Mouse (Mus musculus) CH12.LX (cell line): ENCODE measurements at regions not wholly inside any gene's neighbourhood (a gene's known extent, or its start where the extent isn't known, plus 50 kb on each side); places are given as distances from the start of the nearest gene placed in this dataset.

ENCODE experiments used
- DNase-seq: peaks from one replicate; pipeline ENCODE4 v3.0.0-alpha.2; 2013; ENCODE audit errors: extremely low read depth
- H3K27ac ChIP-seq: 2 replicates; pipeline ENCODE4 v1.5.1; 2012; ENCODE audit warnings: low read depth, mild to moderate bottlenecking, control low read depth, moderate library complexity; ENCODE audit not compliant: insufficient read depth
- H3K27me3 ChIP-seq: replicated peaks from 2 replicates; pipeline ENCODE3; 2012; ENCODE audit warnings: inconsistent platforms
- H3K36me3 ChIP-seq, 2 experiments: replicated peaks in 1 of 2; 2 replicates each; pipeline versions ENCODE3 to v1.6.1; 2012; ENCODE audit warnings: inconsistent platforms in 1 of 2, low read length in 1 of 2, mild to moderate bottlenecking in 1 of 2, mixed read lengths in 1 of 2, moderate library complexity in 1 of 2; ENCODE audit not compliant: control insufficient read depth in 1 of 2, insufficient read depth in 1 of 2
- H3K4me1 ChIP-seq, 2 experiments: 2 replicates each; pipeline ENCODE4 v1.6.1; 2012; ENCODE audit warnings: inconsistent platforms in 1 of 2, moderate library complexity in 1 of 2; ENCODE audit not compliant: insufficient read depth in 2 of 2, control insufficient read depth in 1 of 2
- H3K4me2 ChIP-seq: 2 replicates; pipeline ENCODE4 v1.6.1; 2012; ENCODE audit warnings: low read depth, mild to moderate bottlenecking, control low read depth; ENCODE audit not compliant: poor library complexity, insufficient read depth, severe bottlenecking
- H3K4me3 ChIP-seq, 3 experiments: fragments of 150-350 bp in 1 of 3; sonication (generic) in 1 of 3; replicated peaks in 1 of 3; 2 replicates each; pipeline versions ENCODE3 to v1.5.1; 2011 to 2012; ENCODE audit warnings: low read depth in 2 of 3, low read length in 2 of 3, mild to moderate bottlenecking in 2 of 3, moderate library complexity in 2 of 3, control low read depth in 1 of 3, improper control_type of control experiment in 1 of 3, inconsistent platforms in 1 of 3, mixed read lengths in 1 of 3; ENCODE audit not compliant: poor library complexity in 1 of 3
- H3K79me2 ChIP-seq: replicated peaks from 2 replicates; pipeline ENCODE4 v1.6.1; 2012; ENCODE audit warnings: mild to moderate bottlenecking, moderate library complexity; ENCODE audit not compliant: control insufficient read depth, poor library complexity, insufficient read depth, severe bottlenecking; ENCODE audit errors: extremely low read depth
- H3K9ac ChIP-seq: 2 replicates; pipeline ENCODE4 v1.6.1; 2012; ENCODE audit warnings: low read depth, mild to moderate bottlenecking, control low read depth, moderate library complexity; ENCODE audit not compliant: insufficient read depth
- H3K9me3 ChIP-seq: replicated peaks from 2 replicates; pipeline ENCODE3; 2012; ENCODE audit warnings: low read length, inconsistent platforms, mixed read lengths
- BHLHE40 ChIP-seq: IDR thresholded peaks from 2 replicates; pipeline ENCODE4 v1.6.1; 2011; ENCODE audit warnings: mild to moderate bottlenecking, low read depth, low read length, improper control_type of control experiment
- CHD1 ChIP-seq: IDR thresholded peaks from 2 replicates; pipeline ENCODE4 v1.6.1; 2012; ENCODE audit warnings: low read depth, low read length, improper control_type of control experiment, inconsistent platforms
- CHD2 ChIP-seq: IDR thresholded peaks from 2 replicates; pipeline ENCODE4 v1.6.1; 2011; ENCODE audit warnings: low read length, improper control_type of control experiment
- CTCF ChIP-seq, 2 experiments: IDR thresholded peaks in 1 of 2; conservative IDR thresholded peaks in 1 of 2; 2 replicates each; pipeline ENCODE4 v1.5.1; 2011 to 2012; ENCODE audit warnings: low read depth in 2 of 2, low read length in 2 of 2, improper control_type of control experiment in 1 of 2, inconsistent platforms in 1 of 2, mild to moderate bottlenecking in 1 of 2, moderate library complexity in 1 of 2
- E2F4 ChIP-seq: IDR thresholded peaks from 2 replicates; pipeline ENCODE4 v1.6.1; 2011; ENCODE audit warnings: low read depth, low read length, improper control_type of control experiment; ENCODE audit not compliant: insufficient replicate concordance
- EP300 ChIP-seq: IDR thresholded peaks from 2 replicates; pipeline ENCODE4 v1.6.1; 2011; ENCODE audit warnings: low read length, improper control_type of control experiment
- GABPA ChIP-seq: IDR thresholded peaks from 2 replicates; pipeline ENCODE4 v1.6.1; 2012; ENCODE audit warnings: low read depth, low read length, improper control_type of control experiment, inconsistent platforms; ENCODE audit not compliant: insufficient replicate concordance
- HCFC1 ChIP-seq: IDR thresholded peaks from 2 replicates; pipeline ENCODE4 v1.6.1; 2012; ENCODE audit warnings: low read depth, mild to moderate bottlenecking, inconsistent platforms, low read length, improper control_type of control experiment
- IRF4 ChIP-seq: IDR thresholded peaks from 2 replicates; pipeline ENCODE4 v1.6.1; 2014; ENCODE audit warnings: low read depth, mild to moderate bottlenecking, inconsistent platforms, low read length, improper control_type of control experiment
- JUN ChIP-seq: IDR thresholded peaks from 2 replicates; pipeline ENCODE4 v1.6.1; 2011; ENCODE audit warnings: low read depth, mild to moderate bottlenecking, low read length, improper control_type of control experiment, moderate library complexity; ENCODE audit not compliant: insufficient read depth
- MAFK ChIP-seq: IDR thresholded peaks from 2 replicates; pipeline ENCODE4 v1.6.1; 2011; ENCODE audit warnings: low read length, improper control_type of control experiment; ENCODE audit not compliant: insufficient replicate concordance
- MEF2A ChIP-seq: IDR thresholded peaks from 2 replicates; pipeline ENCODE4 v1.6.1; 2014; ENCODE audit warnings: low read depth, mild to moderate bottlenecking, inconsistent platforms, low read length, improper control_type of control experiment, borderline replicate concordance
- MXI1 ChIP-seq: IDR thresholded peaks from 2 replicates; pipeline ENCODE4 v1.6.1; 2011; ENCODE audit warnings: mild to moderate bottlenecking, low read depth, low read length, improper control_type of control experiment
- NELFE ChIP-seq: IDR thresholded peaks from 2 replicates; pipeline ENCODE4 v1.6.1; 2011; ENCODE audit warnings: low read depth, low read length, improper control_type of control experiment
- POLR2A ChIP-seq: IDR thresholded peaks from 2 replicates; pipeline ENCODE4 v1.6.1; 2011; ENCODE audit warnings: low read depth, mild to moderate bottlenecking, improper control_type of control experiment, low read length
- POLR2AphosphoS2 ChIP-seq: IDR thresholded peaks from 2 replicates; pipeline ENCODE4 v1.6.1; 2011; ENCODE audit warnings: low read depth, low read length, improper control_type of control experiment
- SMC3 ChIP-seq: IDR thresholded peaks from 2 replicates; pipeline ENCODE4 v1.6.1; 2011; ENCODE audit warnings: low read depth, low read length, improper control_type of control experiment
- TBP ChIP-seq: conservative IDR thresholded peaks from 2 replicates; pipeline ENCODE4 v1.6.1; 2011; ENCODE audit warnings: low read depth, low read length, improper control_type of control experiment
- TCF12 ChIP-seq: IDR thresholded peaks from 2 replicates; pipeline ENCODE4 v1.6.1; 2014; ENCODE audit warnings: low read depth, mild to moderate bottlenecking, inconsistent platforms, low read length, improper control_type of control experiment
- UBTF ChIP-seq: IDR thresholded peaks from 2 replicates; pipeline ENCODE4 v1.6.1; 2012; ENCODE audit warnings: low read depth, mild to moderate bottlenecking, inconsistent platforms, low read length, improper control_type of control experiment, moderate library complexity
- USF2 ChIP-seq: conservative IDR thresholded peaks from 2 replicates; pipeline ENCODE4 v1.6.1; 2011; ENCODE audit warnings: low read depth, low read length, improper control_type of control experiment
- ZC3H11A ChIP-seq: IDR thresholded peaks from 2 replicates; pipeline ENCODE4 v1.6.1; 2012; ENCODE audit warnings: low read depth, mild to moderate bottlenecking, inconsistent platforms, low read length, improper control_type of control experiment
- ZKSCAN1 ChIP-seq: IDR thresholded peaks from 2 replicates; pipeline ENCODE4 v1.6.1; 2012; ENCODE audit warnings: low read depth, inconsistent platforms, low read length, improper control_type of control experiment, borderline replicate concordance
- ZNF384 ChIP-seq: IDR thresholded peaks from 2 replicates; pipeline ENCODE4 v1.6.1; 2012; ENCODE audit warnings: low read depth, low read length, improper control_type of control experiment, inconsistent platforms
- dilution Hi-C: fragments of 300-500 bp; cut with MboI; formaldehyde crosslinking; loops from 2 replicates; pipeline ENCODE4 v1.14.3; 2020; ENCODE audit warnings: low sequenced_read_pairs; ENCODE audit not compliant: extremely low pct_unique_long_range_greater_than_20kb, extremely low pct_ligation_motif_present
- in situ Hi-C: fragments of 300-500 bp; cut with MboI; formaldehyde crosslinking; loops from 3 replicates; pipeline ENCODE4 v1.14.3; 2019; ENCODE audit warnings: low sequenced_read_pairs, low pct_ligation_motif_present, low pct_unique_long_range_greater_than_20kb, mixed read lengths

DNA sequence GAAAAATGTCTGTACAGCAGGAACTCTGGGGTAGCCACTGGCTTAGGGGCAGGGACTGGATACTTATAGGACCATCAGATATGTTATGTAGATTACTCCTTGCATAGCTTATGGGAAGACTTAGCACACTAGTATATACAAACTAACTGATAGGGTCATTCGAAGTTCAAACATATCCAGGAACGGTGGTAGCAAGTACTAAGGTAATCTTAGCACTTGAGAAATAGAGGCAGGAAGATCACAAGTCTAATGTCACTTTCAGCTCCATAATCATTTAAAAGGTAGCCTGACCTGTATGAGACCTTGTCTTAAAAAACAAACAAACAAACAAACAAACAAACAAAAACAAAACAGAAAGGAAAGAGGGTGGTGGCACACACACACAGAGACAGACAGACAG is 85.1 kb upstream of the S1pr1 start:
- Histone ChIP-seq H3K4me2 (no peak overlapping the region), H3K27me3 (no peaks in the 10 kb centered on the region), H3K79me2 (no peaks in the 10 kb centered on the region), H3K27ac (no peak overlapping the region), H3K9me3 (no peaks in the 10 kb centered on the region), H3K36me3 (no peaks in the 10 kb centered on the region), H3K9ac (no peak overlapping the region), H3K4me1 (peaks cover 4 to 15% of the 10 kb centered on the region in 2 experiments; a peak in 2 of 4 replicates), H3K4me3 (no peak overlapping the region)
- no peak for DNase-seq
- TF ChIP-seq POLR2A (no peak), ZNF384 (no peak), EP300 (no peak)
- in situ Hi-C loops: no loop called here
- dilution Hi-C loops: no loop called here

DNA sequence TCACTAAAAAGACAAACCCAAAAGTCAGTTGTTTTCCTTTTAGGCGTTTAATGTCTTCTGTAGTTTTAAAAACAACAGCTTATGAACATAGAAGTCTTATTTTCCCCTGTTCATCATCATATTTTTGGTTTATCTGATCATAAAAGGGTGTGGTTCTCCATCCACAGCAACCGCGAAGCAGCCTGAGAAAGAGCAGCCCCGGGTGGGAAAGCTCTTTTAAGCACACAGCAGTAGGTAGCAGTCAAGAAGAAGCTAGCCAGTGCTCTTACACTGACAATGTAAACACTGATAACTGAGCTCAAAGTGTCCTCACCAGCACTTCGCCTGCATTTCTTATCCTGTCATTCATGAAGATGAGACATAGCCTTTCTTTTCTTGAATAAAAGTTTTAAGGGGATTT is 86.0 kb upstream of the S1pr1 start:
- in situ Hi-C loops: no loop called here
- no peak for TF ChIP-seq GABPA
- no peak for TF ChIP-seq CHD1
- TF ChIP-seq TCF12: no peak
- TF ChIP-seq TBP: no peak
- no peak for TF ChIP-seq MEF2A
- no peak for TF ChIP-seq POLR2A
- TF ChIP-seq SMC3: no peak
- no peak for TF ChIP-seq MXI1
- TF ChIP-seq ZKSCAN1: no peak
- no peak for TF ChIP-seq BHLHE40
- TF ChIP-seq E2F4: no peak

DNA sequence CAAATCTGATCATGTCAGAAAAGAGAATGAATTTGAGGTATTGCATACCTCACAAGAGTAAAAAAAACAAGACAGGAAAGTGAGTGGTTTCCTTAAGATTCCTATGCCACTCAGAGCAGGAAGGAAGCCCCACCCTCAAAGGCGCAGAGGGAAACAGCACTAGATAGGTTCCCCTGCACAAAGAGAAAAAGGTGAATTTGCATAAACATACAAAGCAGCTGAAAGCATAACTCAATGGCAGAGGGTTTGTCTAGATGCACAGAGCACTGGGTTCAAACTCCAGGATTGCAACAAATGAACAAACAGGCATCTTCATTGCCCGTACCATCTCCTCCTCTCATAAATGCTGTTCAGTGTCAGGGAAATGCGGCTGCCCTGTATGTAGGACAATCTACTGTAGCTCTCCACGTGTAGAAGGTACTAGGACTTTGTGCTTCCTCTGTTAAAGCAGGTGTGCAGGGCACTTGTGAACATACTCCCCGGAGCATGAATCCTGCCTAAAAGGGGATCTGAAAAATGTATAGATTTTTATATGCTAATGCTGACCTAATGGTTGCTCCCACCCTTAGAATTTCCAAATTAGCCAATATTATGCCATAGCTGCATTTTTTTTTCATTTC is 85.9 kb upstream of the Dph5 start:
- no peaks in the 10 kb centered on the region for H3K79me2 ChIP-seq
- dilution Hi-C loops: no loop called here
- H3K27me3 ChIP-seq: no peaks in the 10 kb centered on the region
- no peak overlapping the region for H3K27ac ChIP-seq
- in situ Hi-C loops: no loop called here
- H3K9ac ChIP-seq: no peak overlapping the region
- H3K4me3 ChIP-seq: no peak overlapping the region
- peak; percentile 17 for DNase-seq
- no peaks in the 10 kb centered on the region for H3K9me3 ChIP-seq
- H3K4me1 ChIP-seq: peaks cover 4 to 15% of the 10 kb centered on the region in 2 experiments; a peak in 2 of 4 replicates
- no peak overlapping the region for H3K4me2 ChIP-seq
- H3K36me3 ChIP-seq: no peaks in the 10 kb centered on the region
- TF ChIP-seq HCFC1 (no peak), JUN (no peak), NELFE (no peak), TBP (no peak), ZNF384 (no peak), USF2 (no peak), MAFK (no peak), SMC3 (no peak), ZC3H11A (no peak), GABPA (no peak), UBTF (no peak), IRF4 (no peak), CHD2 (no peak), CTCF (conservative IDR thresholded peaks at IDR 0.05 in 1 of 2, IDR thresholded peaks at IDR 0.05 in 1 of 2; ENCODE audit: low read depth in 2 of 2, low read length in 2 of 2) (no peak), POLR2AphosphoS2 (no peak), E2F4 (no peak)

More for the DNA sequence above, 86.0 kb upstream of the S1pr1 start:
- no peaks in the 10 kb centered on the region for H3K9me3 ChIP-seq
- no peaks in the 10 kb centered on the region for H3K27me3 ChIP-seq
- DNase-seq: no peak
- no peak overlapping the region for H3K9ac ChIP-seq
- H3K36me3 ChIP-seq: no peaks in the 10 kb centered on the region
- dilution Hi-C loops: no loop called here
- no peak overlapping the region for H3K4me2 ChIP-seq
- peaks cover 4 to 15% of the 10 kb centered on the region in 2 experiments; a peak in 2 of 4 replicates for H3K4me1 ChIP-seq
- H3K27ac ChIP-seq: no peak overlapping the region
- no peak overlapping the region for H3K4me3 ChIP-seq
- H3K79me2 ChIP-seq: no peaks in the 10 kb centered on the region
